Comparison of ENCODE assay signal across 9 mouse cellular contexts in genomic region chr2:140669081-140669480, GRCm38 (mm10). TPM values are rescaled to one million over a fixed set of nuclear protein-coding genes. Genes with fewer than 3 reads are reported as not detected.
DNase-seq lines count a peak whose midpoint lies in the region; ATAC-seq and TF ChIP-seq lines count a peak whose summit lies in the region.
"Had no signal": no experiment of that assay in that cellular context is flagged by ENCODE, and none has a peak within 500 bp of the region (broad histone marks: within the 10 kb centered on the region; RNA-seq: fewer than 3 reads in every experiment).

No protein-coding gene starts in this region.

- TF ChIP-seq EP300 in stomach, postnatal 0 days (optimal IDR thresholded peaks at IDR 0.05) = no peak

- no peak for DNase-seq in lung, embryonic 14.5 days
- DNase-seq in lung, postnatal 14 days = no peak
- no peak for DNase-seq in stomach, postnatal 0 days (ENCODE audit: low spot score)
- DNase-seq in cerebellum, adult 11 months = no peak
- no peak for DNase-seq in urinary bladder, postnatal 10 days (ENCODE audit: low spot score)
- DNase-seq: layer of hippocampus, postnatal 36 days had no signal

- no peaks in the 10 kb centered on the region for H3K27me3 ChIP-seq in lung, embryonic 14.5 days (ENCODE audit: insufficient read depth, low read length)
- no peaks in the 10 kb centered on the region for H3K27me3 ChIP-seq in forebrain, embryonic 16.5 days (replicated peaks; ENCODE audit: control insufficient read depth, insufficient read depth, low read length)
- no peaks in the 10 kb centered on the region for H3K27me3 ChIP-seq in limb, embryonic 13.5 days
- no peaks in the 10 kb centered on the region for H3K27me3 ChIP-seq in stomach, postnatal 0 days (ENCODE audit: control insufficient read depth, insufficient read depth, low read length)
- H3K27me3 ChIP-seq: Patski had no signal

- no peak for TF ChIP-seq CTCF in lung, embryonic 14.5 days (IDR thresholded peaks at IDR 0.05; ENCODE audit: low read depth)
- no peak for TF ChIP-seq CTCF in stomach, postnatal 0 days (IDR thresholded peaks at IDR 0.05; ENCODE audit: low read depth)

- no peak overlapping the region for H3K9ac ChIP-seq in lung, embryonic 14.5 days
- H3K9ac ChIP-seq in forebrain, embryonic 16.5 days (replicated peaks; ENCODE audit: low read depth, low read length) = peak overlapping the region; percentile 59
- peak overlapping the region; percentile 58 for H3K9ac ChIP-seq in limb, embryonic 13.5 days
- no peak overlapping the region; the same call in 1 of the 2 replicates for H3K9ac ChIP-seq in stomach, postnatal 0 days (ENCODE audit: low read length)

- 49% methylated on average over 2 of the region's 2 CpGs for WGBS in lung, embryonic 14.5 days
- 6% methylated on average over 2 of the region's 2 CpGs for WGBS in forebrain, embryonic 16.5 days
- WGBS in limb, embryonic 13.5 days = 10% methylated on average over 2 of the region's 2 CpGs
- WGBS in stomach, postnatal 0 days = 65% methylated on average over 2 of the region's 2 CpGs

- no peaks in the 10 kb centered on the region for H3K9me3 ChIP-seq in lung, embryonic 14.5 days (ENCODE audit: low read depth, low read length)
- no peaks in the 10 kb centered on the region for H3K9me3 ChIP-seq in forebrain, embryonic 16.5 days (ENCODE audit: control insufficient read depth, low read length)
- no peaks in the 10 kb centered on the region for H3K9me3 ChIP-seq in limb, embryonic 13.5 days
- H3K9me3 ChIP-seq in stomach, postnatal 0 days (ENCODE audit: control insufficient read depth, low read length) = no peaks in the 10 kb centered on the region

- peak overlapping the region; percentile 46 for H3K4me2 ChIP-seq in lung, embryonic 14.5 days
- peak overlapping the region; percentile 60 for H3K4me2 ChIP-seq in forebrain, embryonic 16.5 days (ENCODE audit: low read length)
- H3K4me2 ChIP-seq in limb, embryonic 13.5 days (replicated peaks) = peak overlapping the region; percentile 66
- H3K4me2 ChIP-seq in stomach, postnatal 0 days (replicated peaks; ENCODE audit: low read depth) = peak overlapping the region; percentile 41

- H3K27ac ChIP-seq in lung, embryonic 14.5 days (ENCODE audit: low read depth) = no peak overlapping the region
- peak overlapping the region; percentile 65 for H3K27ac ChIP-seq in forebrain, embryonic 16.5 days (ENCODE audit: low read length)
- peak overlapping the region; percentile 10; the same call in 1 of the 2 replicates for H3K27ac ChIP-seq in limb, embryonic 13.5 days
- H3K27ac ChIP-seq in stomach, postnatal 0 days (replicated peaks) = no peak overlapping the region

- no peaks in the 10 kb centered on the region for H3K36me3 ChIP-seq in lung, embryonic 14.5 days (ENCODE audit: insufficient read depth)
- H3K36me3 ChIP-seq in forebrain, embryonic 16.5 days (ENCODE audit: control insufficient read depth, insufficient read depth) = no peaks in the 10 kb centered on the region
- H3K36me3 ChIP-seq in limb, embryonic 13.5 days = no peaks in the 10 kb centered on the region
- no peaks in the 10 kb centered on the region for H3K36me3 ChIP-seq in stomach, postnatal 0 days (ENCODE audit: control insufficient read depth, insufficient read depth, low read length)

- no peak for ATAC-seq in lung, embryonic 14.5 days (ENCODE audit: insufficient read depth)
- ATAC-seq in forebrain, embryonic 16.5 days = no peak
- ATAC-seq in limb, embryonic 13.5 days (ENCODE audit: low FRiP score, low read depth) = no peak
- ATAC-seq in stomach, postnatal 0 days (ENCODE audit: low FRiP score, low TSS enrichment) = no peak
- ATAC-seq: Patski had no signal

- no peaks in the 10 kb centered on the region; the same call in 1 of the 2 replicates for H3K4me1 ChIP-seq in lung, embryonic 14.5 days (ENCODE audit: insufficient read depth)
- H3K4me1 ChIP-seq in forebrain, embryonic 16.5 days (replicated peaks; ENCODE audit: control insufficient read depth, insufficient read depth, low read length) = peaks cover 35% of the 10 kb centered on the region
- peaks cover 30% of the 10 kb centered on the region for H3K4me1 ChIP-seq in limb, embryonic 13.5 days
- no peaks in the 10 kb centered on the region; the same call in 1 of the 2 replicates for H3K4me1 ChIP-seq in stomach, postnatal 0 days (replicated peaks; ENCODE audit: control insufficient read depth, insufficient read depth)

- 0 out of 2 replicates have a peak overlapping the region, but pooled peaks have one; percentile 0 for H3K4me3 ChIP-seq in lung, embryonic 14.5 days (ENCODE audit: low read depth, low read length)
- H3K4me3 ChIP-seq in forebrain, embryonic 16.5 days (replicated peaks; ENCODE audit: low read length) = peak overlapping the region; percentile 45
- H3K4me3 ChIP-seq in limb, embryonic 13.5 days = peak overlapping the region; percentile 42
- H3K4me3 ChIP-seq in stomach, postnatal 0 days (ENCODE audit: low read depth, low read length) = peak overlapping the region; percentile 10

RNA-seq across cellular contexts. Expression of gene Flrt3, which starts 2.2 kb away (rescaled TPM):
- polyA plus RNA-seq in lung, embryonic 14.5 days (2014; fragmentation: Nextera tagmentation; extraction: Ambion mirVana) = 10.2 and 13.7 TPM in 2 replicates
- polyA plus RNA-seq in forebrain, embryonic 16.5 days (2015; fragmentation: Nextera tagmentation; extraction: Ambion mirVana) = 57.1 and 63.6 TPM in 2 replicates
- 53.0 and 55.5 TPM in 2 replicates for polyA plus RNA-seq in limb, embryonic 13.5 days (2015; fragmentation: Nextera tagmentation; extraction: Ambion mirVana)
- polyA plus RNA-seq in stomach, postnatal 0 days (2015; fragmentation: Nextera tagmentation; extraction: Ambion mirVana) = 18.4 and 23.1 TPM in 2 replicates

Comparison
In these comparisons a context has a peak if more than half of its experiments do, and no peak if none do; other contexts are left out.
1. H3K27ac ChIP-seq: peak in forebrain, embryonic 16.5 days (single experiment) and limb, embryonic 13.5 days (single experiment); none in lung, embryonic 14.5 days (single experiment) and stomach, postnatal 0 days (single experiment).
2. H3K9ac ChIP-seq: peak in forebrain, embryonic 16.5 days (single experiment) and limb, embryonic 13.5 days (single experiment); none in lung, embryonic 14.5 days (single experiment) and stomach, postnatal 0 days (single experiment).
3. Peak in every context shown above with its lines, with median percentiles within 50 percentile points of each other: H3K4me2 ChIP-seq and H3K4me3 ChIP-seq.